Mouse (Mus musculus): ENCODE data around the gene Cenpn. TPM values are rescaled to one million over a fixed set of nuclear protein-coding genes. Genes with fewer than 3 reads are reported as not detected.

Cenpn gene
- polyA plus RNA-seq, 1 experiment from 2014 or later = 61.7 TPM

GRCm38 (mm10) chr8:116975606-116976005, 54.1 kb downstream of the Cenpn start:
- 64% methylated on average over 5 of the region's 5 CpGs for WGBS
- Histone ChIP-seq H3K27me3 (replicated peaks; ENCODE audit: low read depth, poor library complexity, severe bottlenecking) (no peaks in the 10 kb centered on the region), H3K36me3 (replicated peaks) (no peaks in the 10 kb centered on the region), H3K4me1 (peaks cover 26% of the 10 kb centered on the region), H3K9me3 (no peaks in the 10 kb centered on the region), H3K4me3 (no peak overlapping the region), H3K27ac (replicated peaks) (no peak overlapping the region)
- no peak for DNase-seq (ENCODE audit: low spot score)

- H3K4me1 ChIP-seq = peaks cover 26% of the 10 kb centered on the region
- peaks cover 20% of the 10 kb centered on the region for H3K36me3 ChIP-seq (replicated peaks)
- no peaks in the 10 kb centered on the region for H3K9me3 ChIP-seq
- peak overlapping the region; percentile 72 for H3K27ac ChIP-seq (replicated peaks)
- H3K27me3 ChIP-seq (replicated peaks; ENCODE audit: low read depth, poor library complexity, severe bottlenecking) = no peaks in the 10 kb centered on the region
- no peak for DNase-seq (ENCODE audit: low spot score)
- WGBS = 36% methylated on average over 8 of the region's 8 CpGs
- H3K4me3 ChIP-seq = peak overlapping the region; percentile 82
Measured at GRCm38 (mm10) chr8:116978052-116978451, 56.5 kb downstream of the Cenpn start.

- H3K27ac ChIP-seq (replicated peaks) = peak within 1 kb of the TSS; percentile 72
Measured at GRCm38 (mm10) chr8:116978631-116979256, 57.2 kb downstream of the Cenpn start, which contains the start of gene 1700030J22Rik. Gene 1700030J22Rik, minus strand, starts transcription at chr8:116978959.

GRCm38 (mm10) chr8:116980117-116980516, 58.6 kb downstream of the Cenpn start:
- 22% methylated on average over 4 of the region's 4 CpGs for WGBS

More at GRCm38 (mm10) chr8:116978631-116979256, 57.2 kb downstream of the Cenpn start, which contains the start of gene 1700030J22Rik:
- under 1% methylated on average over 46 of the region's 46 CpGs for WGBS
- no peaks in the 10 kb centered on the region for H3K27me3 ChIP-seq (replicated peaks; ENCODE audit: low read depth, poor library complexity, severe bottlenecking)
- peak; percentile 98 for DNase-seq (ENCODE audit: low spot score)
- H3K9me3 ChIP-seq = no peaks in the 10 kb centered on the region
- H3K36me3 ChIP-seq (replicated peaks) = peaks cover 27% of the 10 kb centered on the region
- H3K4me3 ChIP-seq = peak within 1 kb of the TSS; percentile 82
- peaks cover 26% of the 10 kb centered on the region for H3K4me1 ChIP-seq

GRCm38 (mm10) chr8:116989842-116990241, 68.3 kb downstream of the Cenpn start:
- 97% methylated on average over 3 of the region's 3 CpGs for WGBS
- H3K4me3 ChIP-seq = no peak overlapping the region
- no peak for DNase-seq (ENCODE audit: low spot score)
- no peaks in the 10 kb centered on the region for H3K27me3 ChIP-seq (replicated peaks; ENCODE audit: low read depth, poor library complexity, severe bottlenecking)
- no peak overlapping the region for H3K27ac ChIP-seq (replicated peaks)
- peaks cover 61% of the 10 kb centered on the region for H3K36me3 ChIP-seq (replicated peaks)
- H3K4me1 ChIP-seq = peaks cover 22% of the 10 kb centered on the region
- H3K9me3 ChIP-seq = no peaks in the 10 kb centered on the region

More at GRCm38 (mm10) chr8:116980117-116980516, 58.6 kb downstream of the Cenpn start:
- Histone ChIP-seq H3K27ac (replicated peaks) (no peak overlapping the region), H3K9me3 (no peaks in the 10 kb centered on the region), H3K36me3 (replicated peaks) (peaks cover 40% of the 10 kb centered on the region), H3K4me1 (peaks cover 23% of the 10 kb centered on the region), H3K27me3 (replicated peaks; ENCODE audit: low read depth, poor library complexity, severe bottlenecking) (no peaks in the 10 kb centered on the region), H3K4me3 (no peak overlapping the region)
- peak; percentile 67 for DNase-seq (ENCODE audit: low spot score)

Other genes with a start within 250 kb of the Cenpn start
- 5.8 and 7.7 TPM in 2 replicates for gene Cdyl2, start 188.7 kb upstream of the Cenpn start, polyA plus RNA-seq (2016; fragmentation: Nextera tagmentation; extraction: Ambion mirVana)
- 72.6 and 77.7 TPM in 2 replicates for gene Cmc2, start 275 bp upstream of the Cenpn start, polyA plus RNA-seq (2016; fragmentation: Nextera tagmentation; extraction: Ambion mirVana)
- gene Atmin, start 21.7 kb downstream of the Cenpn start, polyA plus RNA-seq (2016; fragmentation: Nextera tagmentation; extraction: Ambion mirVana) = 12.4 and 13.0 TPM in 2 replicates
- gene 1700030J22Rik, start 57.2 kb downstream of the Cenpn start, polyA plus RNA-seq (2016; fragmentation: Nextera tagmentation; extraction: Ambion mirVana) = 2.0 and 2.4 TPM in 2 replicates
- 183 and 189 TPM in 2 replicates for gene Gcsh, start 71.8 kb downstream of the Cenpn start, polyA plus RNA-seq (2016; fragmentation: Nextera tagmentation; extraction: Ambion mirVana)
- not detected in 2 replicates for gene Pkd1l2, start 160.7 kb downstream of the Cenpn start, polyA plus RNA-seq (2016; fragmentation: Nextera tagmentation; extraction: Ambion mirVana)
- gene Bco1, start 174.1 kb downstream of the Cenpn start, polyA plus RNA-seq (2016; fragmentation: Nextera tagmentation; extraction: Ambion mirVana) = 0.22 and 0.33 TPM in 2 replicates
- 2.6 and 3.1 TPM in 2 replicates for gene Gan, start 236.4 kb downstream of the Cenpn start, polyA plus RNA-seq (2016; fragmentation: Nextera tagmentation; extraction: Ambion mirVana)

Measured in embryonic facial prominence, embryonic 10.5 days (tissue).